Mouse (Mus musculus) liver, embryonic 11.5 days (tissue): ENCODE measurements around the gene Trir. TPM values are rescaled to one million over a fixed set of nuclear protein-coding genes. Genes with fewer than 3 reads are reported as not detected.

Experiments used
- ATAC-seq: fragments of 200-750 bp; cut with Nextera tagmentation; replicated peaks from 2 replicates; pipeline ENCODE4 v1.8.0; 2017; ENCODE audit warnings: moderate number of reproducible peaks, mild to moderate bottlenecking, moderate TSS enrichment, moderate library complexity; ENCODE audit not compliant: low FRiP score
- DNase-seq: peaks from one replicate; pipeline ENCODE4 v3.0.0-alpha.2; 2017; ENCODE audit warnings: low spot score
- H3K27ac ChIP-seq: fragments of 300-500 bp; sonication (generic); 2 replicates; pipeline ENCODE4 v1.5.1; 2014; ENCODE audit warnings: mild to moderate bottlenecking, low read depth, low read length, control low read depth
- H3K27me3 ChIP-seq: fragments of 300-500 bp; sonication (generic); replicated peaks from 2 replicates; pipeline ENCODE4 v1.6.1; 2014; ENCODE audit warnings: low read length, mixed read lengths; ENCODE audit not compliant: control insufficient read depth, insufficient read depth
- H3K36me3 ChIP-seq: fragments of 300-500 bp; sonication (generic); 2 replicates; pipeline ENCODE4 v1.6.1; 2014; ENCODE audit warnings: mild to moderate bottlenecking, low read length, moderate library complexity, mixed read lengths; ENCODE audit not compliant: control insufficient read depth, insufficient read depth
- H3K4me1 ChIP-seq: fragments of 300-500 bp; sonication (generic); replicated peaks from 2 replicates; pipeline ENCODE4 v1.6.1; 2014; ENCODE audit warnings: low read length, mixed read lengths; ENCODE audit not compliant: control insufficient read depth, insufficient read depth
- H3K4me2 ChIP-seq: fragments of 300-500 bp; sonication (generic); 2 replicates; pipeline ENCODE4 v1.6.1; 2014; ENCODE audit warnings: mild to moderate bottlenecking, control low read depth, moderate library complexity
- H3K4me3 ChIP-seq: fragments of 300-500 bp; sonication (generic); 2 replicates; pipeline ENCODE4 v1.5.1; 2014; ENCODE audit warnings: low read depth, low read length, control low read depth
- H3K9ac ChIP-seq: fragments of 300-500 bp; sonication (generic); 2 replicates; pipeline ENCODE4 v1.6.1; 2014; ENCODE audit warnings: low read depth, low read length, control low read depth
- H3K9me3 ChIP-seq: fragments of 300-500 bp; sonication (generic); 2 replicates; pipeline ENCODE4 v1.6.1; 2016; ENCODE audit warnings: low read length, inconsistent platforms, mixed read lengths; ENCODE audit not compliant: control insufficient read depth
- WGBS: fragments of 180-500 bp; shearing (Covaris S2); extraction: QIAGEN DNeasy Blood & Tissue Kit; methylation state at CpG from one replicate; pipeline ENCODE4 v1.1.7; 2014; 5-methylcytosine and 5-hydroxymethylcytosine counted together
- microRNA-seq: library from miRNA; unstranded; fragments of <30 nt; microRNA quantifications from one replicate; pipeline ENCODE4, GENCODE M21; 2017; ENCODE audit warnings: borderline number of aligned reads
- polyA plus RNA-seq: library from polyadenylated mRNA; unstranded; fragments of >200 nt; fragmentation: Nextera tagmentation; extraction: Ambion mirVana; gene quantifications from 2 replicates; pipeline ENCODE4 v1.2.1, GENCODE M21; 2014

Trir gene
- polyA plus RNA-seq, 1 experiment from 2014 or later: 138 TPM

- H3K27ac ChIP-seq: no peak overlapping the region
- H3K9me3 ChIP-seq: no peaks in the 10 kb centered on the region
- ATAC-seq (no peak), DNase-seq (no peak)
- H3K4me3 ChIP-seq: peak overlapping the region; percentile 4; the same call in 1 of the 2 replicates
- WGBS: 86% methylated on average over 10 of the region's 10 CpGs
- no peak overlapping the region for H3K9ac ChIP-seq
- no peak overlapping the region for H3K4me2 ChIP-seq
- H3K36me3 ChIP-seq: peaks cover 32% of the 10 kb centered on the region
- peaks cover 30% of the 10 kb centered on the region for H3K4me1 ChIP-seq
- H3K27me3 ChIP-seq: no peaks in the 10 kb centered on the region
Measured at GRCm38 (mm10) chr8:85074617-85075016, 48.0 kb downstream of the Trir start.

GRCm38 (mm10) chr8:85076001-85076400 lies 49.4 kb downstream of the Trir start:
- Histone ChIP-seq H3K9me3 (no peaks in the 10 kb centered on the region), H3K4me2 (peak overlapping the region; percentile 36), H3K9ac (no peak overlapping the region), H3K4me1 (peaks cover 31% of the 10 kb centered on the region), H3K27ac (peak overlapping the region; percentile 62; the same call in 1 of the 2 replicates), H3K4me3 (no peak overlapping the region), H3K36me3 (peaks cover 32% of the 10 kb centered on the region), H3K27me3 (no peaks in the 10 kb centered on the region)
- DNase-seq (no peak), ATAC-seq (peak; percentile 50; the same call in 1 of the 2 replicates)
- 65% methylated on average over 9 of the region's 9 CpGs for WGBS

- ATAC-seq: no peak
- H3K9me3 ChIP-seq: no peaks in the 10 kb centered on the region
- H3K27me3 ChIP-seq: no peaks in the 10 kb centered on the region
- no peak overlapping the region for H3K27ac ChIP-seq
- peaks cover 38% of the 10 kb centered on the region for H3K4me1 ChIP-seq
- 0% methylated on average over 2 of the region's 2 CpGs for WGBS
- no peak overlapping the region for H3K4me2 ChIP-seq
- no peak overlapping the region for H3K9ac ChIP-seq
- peaks cover 32% of the 10 kb centered on the region for H3K36me3 ChIP-seq
- no peak overlapping the region for H3K4me3 ChIP-seq
- DNase-seq: peak; percentile 76
Measured at GRCm38 (mm10) chr8:85076993-85077392, 50.4 kb downstream of the Trir start.

Small RNAs within 50 kb of the gene (microRNA-seq; reads per million reads assigned to microRNA genes)
- gene Mir7070: 2.8 reads per million

Other genes with a start within 250 kb of the Trir start
- 5.0 and 7.1 TPM in 2 replicates for gene Nfix, start 226.5 kb upstream of the Trir start, polyA plus RNA-seq
- gene Dand5, start 204.0 kb upstream of the Trir start, polyA plus RNA-seq: 4.5 and 4.9 TPM in 2 replicates
- gene Gadd45gip1, start 195.3 kb upstream of the Trir start, polyA plus RNA-seq: 87.8 and 90.6 TPM in 2 replicates
- 188 and 191 TPM in 2 replicates for gene Rad23a, start 186.2 kb upstream of the Trir start, polyA plus RNA-seq
- gene Calr, start 179.9 kb upstream of the Trir start, polyA plus RNA-seq: 860 and 893 TPM in 2 replicates
- gene Farsa, start 169.8 kb upstream of the Trir start, polyA plus RNA-seq: 130 TPM in 2 replicates
- gene Syce2, start 154.7 kb upstream of the Trir start, polyA plus RNA-seq: 144 and 160 TPM in 2 replicates
- 53.5 and 56.7 TPM in 2 replicates for gene Gcdh, start 132.9 kb upstream of the Trir start, polyA plus RNA-seq
- gene Klf1, start 124.9 kb upstream of the Trir start, polyA plus RNA-seq: 458 and 504 TPM in 2 replicates
- gene Dnase2a, start 118.3 kb upstream of the Trir start, polyA plus RNA-seq: 11.5 and 12.7 TPM in 2 replicates
- gene Mast1, start 89.5 kb upstream of the Trir start, polyA plus RNA-seq: 0.14 and 0.29 TPM in 2 replicates
- 0.22 and 0.49 TPM in 2 replicates for gene Rtbdn, start 79.8 kb upstream of the Trir start, polyA plus RNA-seq
- gene Gm49661, start 57.4 kb upstream of the Trir start, polyA plus RNA-seq: not detected in 2 replicates
- 1,398 and 1,409 TPM in 2 replicates for gene Prdx2, start 57.2 kb upstream of the Trir start, polyA plus RNA-seq
- 195 and 197 TPM in 2 replicates for gene Rnaseh2a, start 57.1 kb upstream of the Trir start, polyA plus RNA-seq
- gene Junb, start 48.1 kb upstream of the Trir start, polyA plus RNA-seq: 21.1 and 23.2 TPM in 2 replicates
- gene Hook2, start 36.2 kb upstream of the Trir start, polyA plus RNA-seq: 15.5 and 16.7 TPM in 2 replicates
- gene Best2, start 12.3 kb upstream of the Trir start, polyA plus RNA-seq: 0.13 TPM in 1 of 2 replicates, not detected in the other
- gene Asna1, start 1.5 kb upstream of the Trir start, polyA plus RNA-seq: 100 and 103 TPM in 2 replicates
- 17.7 and 19.3 TPM in 2 replicates for gene Tnpo2, start 10.1 kb downstream of the Trir start, polyA plus RNA-seq
- gene Fbxw9, start 33.2 kb downstream of the Trir start, polyA plus RNA-seq: 15.5 and 17.4 TPM in 2 replicates
- gene Gm5741, start 41.2 kb downstream of the Trir start, polyA plus RNA-seq: not detected in 2 replicates
- gene Dhps, start 44.9 kb downstream of the Trir start, polyA plus RNA-seq: 72.5 and 73.8 TPM in 2 replicates
- gene Wdr83os, start 53.9 kb downstream of the Trir start, polyA plus RNA-seq: 103 and 105 TPM in 2 replicates
- 46.4 and 50.4 TPM in 2 replicates for gene Wdr83, start 54.5 kb downstream of the Trir start, polyA plus RNA-seq
- gene Man2b1, start 56.4 kb downstream of the Trir start, polyA plus RNA-seq: 38.6 and 40.3 TPM in 2 replicates
- 0.71 and 1.1 TPM in 2 replicates for gene Zfp791, start 96.3 kb downstream of the Trir start, polyA plus RNA-seq
- not detected in 2 replicates for gene Cks1brt, start 125.1 kb downstream of the Trir start, polyA plus RNA-seq
- not detected in 2 replicates for gene Olfr371, start 199.2 kb downstream of the Trir start, polyA plus RNA-seq